Mouse (Mus musculus) liver, embryonic 15.5 days (tissue): ENCODE measurements around the gene Spata46. TPM values are rescaled to one million over a fixed set of nuclear protein-coding genes. Genes with fewer than 3 reads are reported as not detected.

Source experiments
- ATAC-seq: fragments of 200-750 bp; cut with Nextera tagmentation; 2 replicates; pipeline ENCODE4 v1.8.0; 2017; ENCODE audit warnings: moderate number of reproducible peaks, mild to moderate bottlenecking, moderate library complexity; ENCODE audit not compliant: insufficient read depth
- H3K27ac ChIP-seq: fragments of 300-500 bp; sonication (generic); replicated peaks from 2 replicates; pipeline ENCODE4 v1.5.1; 2015; ENCODE audit warnings: mild to moderate bottlenecking, inconsistent platforms
- H3K27me3 ChIP-seq: fragments of 300-500 bp; sonication (generic); 2 replicates; pipeline ENCODE4 v1.6.1; 2015; ENCODE audit warnings: mild to moderate bottlenecking, inconsistent platforms
- H3K36me3 ChIP-seq: fragments of 300-500 bp; sonication (generic); replicated peaks from 2 replicates; pipeline ENCODE4 v1.6.1; 2015; ENCODE audit warnings: moderate library complexity, mild to moderate bottlenecking, inconsistent platforms
- H3K4me1 ChIP-seq: fragments of 300-500 bp; sonication (generic); replicated peaks from 2 replicates; pipeline ENCODE4 v1.6.1; 2015; ENCODE audit warnings: inconsistent platforms
- H3K4me2 ChIP-seq: fragments of 300-500 bp; sonication (generic); 2 replicates; pipeline ENCODE4 v1.6.1; 2015; ENCODE audit warnings: moderate library complexity, mild to moderate bottlenecking, inconsistent platforms
- H3K4me3 ChIP-seq: fragments of 300-500 bp; sonication (generic); replicated peaks from 2 replicates; pipeline ENCODE4 v1.5.1; 2015; ENCODE audit warnings: mild to moderate bottlenecking, inconsistent platforms
- H3K9ac ChIP-seq: fragments of 300-500 bp; sonication (generic); 2 replicates; pipeline ENCODE4 v1.6.1; 2015; ENCODE audit warnings: moderate library complexity, mild to moderate bottlenecking, inconsistent platforms
- H3K9me3 ChIP-seq: fragments of 300-500 bp; sonication (generic); replicated peaks from 2 replicates; pipeline ENCODE4 v1.6.1; 2016; ENCODE audit warnings: inconsistent platforms
- WGBS: fragments of 180-500 bp; shearing (Covaris S2); methylation state at CpG from one replicate; pipeline ENCODE4 v1.1.7; 2015; ENCODE audit warnings: mixed read lengths; ENCODE audit not compliant: insufficient replicate concordance; 5-methylcytosine and 5-hydroxymethylcytosine counted together
- polyA plus RNA-seq: library from polyadenylated mRNA; unstranded; fragments of >200 nt; fragmentation: Nextera tagmentation; extraction: Ambion mirVana; gene quantifications from 2 replicates; pipeline ENCODE4 v1.2.1, GENCODE M21; 2015

Spata46 gene
- polyA plus RNA-seq, 1 experiment from 2014 or later = 0.50 TPM

DNA sequence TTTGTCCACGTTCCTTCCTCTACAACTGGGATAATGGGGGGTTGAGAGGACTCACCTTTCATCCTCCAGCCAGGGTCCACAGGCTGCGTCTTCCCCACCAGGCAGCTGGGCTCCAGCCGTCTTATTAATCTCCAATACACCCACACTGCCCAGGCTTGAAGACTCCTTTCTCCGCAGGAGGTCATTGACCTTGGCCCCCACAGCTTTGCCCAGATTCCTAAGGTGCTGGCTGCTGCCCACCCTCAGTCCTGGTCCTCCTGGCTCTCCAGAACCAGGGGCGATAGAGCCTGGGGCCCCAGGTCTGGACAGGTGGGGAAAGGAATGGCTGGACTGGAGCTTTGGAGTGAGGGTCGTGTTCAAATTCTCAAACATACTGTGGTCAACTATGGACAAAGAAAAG is 6.1 kb upstream of the Spata46 start:
- no peak overlapping the region for H3K4me2 ChIP-seq
- no peak overlapping the region for H3K9ac ChIP-seq
- H3K9me3 ChIP-seq = no peaks in the 10 kb centered on the region
- H3K27me3 ChIP-seq = no peaks in the 10 kb centered on the region
- no peaks in the 10 kb centered on the region for H3K4me1 ChIP-seq
- no peaks in the 10 kb centered on the region for H3K36me3 ChIP-seq
- WGBS = 63% methylated on average over 6 of the region's 6 CpGs
- H3K27ac ChIP-seq = no peak overlapping the region
- no peak overlapping the region for H3K4me3 ChIP-seq
- ATAC-seq = no peak

DNA sequence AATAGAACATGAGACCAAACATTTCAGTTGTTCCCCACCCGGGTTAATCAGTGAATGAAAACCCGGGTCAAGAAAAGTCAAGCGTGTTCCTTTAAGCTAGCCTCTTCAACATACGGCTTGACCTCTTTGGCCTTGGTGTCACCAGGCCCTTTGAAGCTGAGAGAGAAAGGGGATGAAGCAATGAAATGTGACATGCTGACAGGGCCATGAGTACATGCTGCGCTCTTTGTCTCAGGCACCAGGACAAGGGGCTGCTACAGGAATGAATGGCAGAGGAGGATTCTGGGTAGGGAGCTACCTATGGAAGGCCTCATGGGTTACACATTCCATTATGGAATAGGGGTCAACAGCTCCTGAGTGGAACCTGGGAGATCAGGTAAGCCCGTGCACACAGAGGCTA is 5.5 kb upstream of the Spata46 start:
- Histone ChIP-seq H3K4me1 (no peaks in the 10 kb centered on the region), H3K27me3 (no peaks in the 10 kb centered on the region), H3K27ac (no peak overlapping the region), H3K4me2 (no peak overlapping the region), H3K9ac (no peak overlapping the region), H3K9me3 (no peaks in the 10 kb centered on the region), H3K36me3 (no peaks in the 10 kb centered on the region), H3K4me3 (no peak overlapping the region)
- no peak for ATAC-seq
- WGBS = 67% methylated on average over 6 of the region's 6 CpGs

DNA sequence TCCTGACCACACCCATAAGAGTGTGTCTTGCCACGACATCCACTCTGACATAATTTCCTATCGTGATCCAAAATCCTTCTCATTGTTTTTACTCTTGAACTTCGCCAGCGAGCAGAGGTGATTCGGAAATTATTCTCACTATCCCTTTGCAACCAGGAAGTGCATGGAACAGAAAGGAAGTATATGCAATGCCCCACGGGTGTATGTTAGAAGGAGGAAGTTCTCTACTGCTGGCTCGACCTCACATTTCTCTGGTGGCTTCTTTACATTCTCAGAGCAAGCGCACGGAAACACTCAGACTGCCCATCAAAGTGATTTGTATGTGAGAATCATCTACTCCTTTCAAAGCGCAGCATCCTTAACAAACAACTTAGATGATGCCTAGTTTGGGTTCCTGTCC is 3.6 kb upstream of the Spata46 start:
- no peaks in the 10 kb centered on the region for H3K27me3 ChIP-seq
- H3K9me3 ChIP-seq = no peaks in the 10 kb centered on the region
- H3K4me3 ChIP-seq = no peak overlapping the region
- H3K4me2 ChIP-seq = no peak overlapping the region
- no peaks in the 10 kb centered on the region for H3K36me3 ChIP-seq
- H3K27ac ChIP-seq = no peak overlapping the region
- no peak overlapping the region for H3K9ac ChIP-seq
- ATAC-seq = no peak
- 54% methylated on average over 10 of the region's 10 CpGs for WGBS
- no peaks in the 10 kb centered on the region for H3K4me1 ChIP-seq

DNA sequence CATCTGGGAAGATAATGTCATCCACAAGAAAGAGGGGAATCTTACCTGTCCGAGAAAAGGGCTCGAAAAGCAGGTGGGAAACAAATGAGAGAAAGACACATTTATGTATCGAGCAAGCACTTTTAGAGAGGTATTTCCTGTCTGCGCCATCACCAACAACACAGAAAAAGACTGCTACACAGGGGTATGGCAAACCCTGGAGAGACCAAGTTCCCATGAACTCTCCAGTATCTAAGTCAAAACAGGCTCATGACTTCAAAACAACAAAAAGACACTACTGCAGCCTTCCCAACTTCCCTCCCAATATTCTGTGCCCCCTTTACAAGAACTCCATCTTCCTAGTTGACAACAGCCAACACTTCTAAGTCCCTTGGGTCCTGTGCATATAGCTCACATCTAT is 2.4 kb upstream of the Spata46 start, which contains the start of gene Gm7694:
Gene Gm7694 (minus strand): TSS at position 101 of the 400 bp plus-strand sequence.
- no peaks in the 10 kb centered on the region for H3K4me1 ChIP-seq
- WGBS = 69% methylated on average over 4 of the region's 4 CpGs
- no peak within 1 kb of the TSS for H3K9ac ChIP-seq
- H3K4me3 ChIP-seq = no peak within 1 kb of the TSS
- ATAC-seq = no peak
- H3K9me3 ChIP-seq = no peaks in the 10 kb centered on the region
- H3K27me3 ChIP-seq = no peaks in the 10 kb centered on the region
- no peak within 1 kb of the TSS for H3K27ac ChIP-seq
- no peaks in the 10 kb centered on the region for H3K36me3 ChIP-seq
- H3K4me2 ChIP-seq = no peak within 1 kb of the TSS

DNA sequence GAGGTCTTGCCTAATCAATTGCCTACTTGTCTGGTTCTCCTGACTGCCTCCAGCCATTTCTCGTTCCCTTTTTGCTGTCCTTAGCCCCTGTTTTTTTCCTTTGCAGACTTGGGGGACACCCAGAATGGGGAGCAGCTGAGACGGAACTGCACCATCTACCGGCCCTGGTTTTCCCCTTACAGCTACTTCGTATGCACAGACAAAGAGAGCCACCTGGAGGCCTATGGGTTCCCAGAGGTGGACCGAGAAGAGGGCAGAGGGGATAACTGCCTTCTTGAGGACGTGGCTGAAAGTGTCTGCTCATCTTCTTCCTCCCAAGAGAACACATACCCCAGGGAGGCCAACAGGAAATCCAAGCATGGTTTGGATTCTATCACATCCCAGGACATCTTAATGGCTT is 2.8 kb downstream of the Spata46 start:
- H3K9me3 ChIP-seq = no peaks in the 10 kb centered on the region
- no peaks in the 10 kb centered on the region for H3K36me3 ChIP-seq
- no peak overlapping the region for H3K4me3 ChIP-seq
- no peaks in the 10 kb centered on the region for H3K27me3 ChIP-seq
- H3K27ac ChIP-seq = no peak overlapping the region
- no peaks in the 10 kb centered on the region for H3K4me1 ChIP-seq
- no peak for ATAC-seq
- 50% methylated on average over 6 of the region's 6 CpGs for WGBS
- H3K4me2 ChIP-seq = no peak overlapping the region
- no peak overlapping the region for H3K9ac ChIP-seq

DNA sequence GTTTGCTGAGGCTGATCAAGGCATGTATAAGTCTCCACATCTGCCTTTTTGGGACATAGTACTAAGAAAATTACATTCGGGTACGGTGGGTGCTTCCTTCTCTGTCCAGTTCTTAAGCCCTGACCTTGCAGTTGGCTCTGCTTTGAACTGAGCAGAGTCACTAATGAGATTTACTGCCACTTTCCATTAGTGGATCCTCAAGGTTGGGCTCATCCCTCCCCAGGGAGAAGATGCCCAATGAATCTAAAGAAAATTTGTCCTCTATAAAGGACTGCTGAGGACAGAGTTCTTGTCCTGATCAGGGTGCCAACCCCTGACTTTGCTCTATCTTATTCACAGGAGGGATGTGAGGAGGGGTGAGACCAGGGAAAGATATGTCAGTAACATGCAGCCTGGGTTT is 13.4 kb downstream of the Spata46 start:
- H3K4me2 ChIP-seq = no peak overlapping the region
- no peaks in the 10 kb centered on the region for H3K9me3 ChIP-seq
- no peak overlapping the region for H3K27ac ChIP-seq
- peaks cover 5% of the 10 kb centered on the region; the same call in 1 of the 2 replicates for H3K36me3 ChIP-seq
- H3K4me1 ChIP-seq = no peaks in the 10 kb centered on the region
- 71% methylated on average over 2 of the region's 2 CpGs for WGBS
- H3K4me3 ChIP-seq = no peak overlapping the region
- ATAC-seq = no peak
- no peak overlapping the region for H3K9ac ChIP-seq
- no peaks in the 10 kb centered on the region for H3K27me3 ChIP-seq

DNA sequence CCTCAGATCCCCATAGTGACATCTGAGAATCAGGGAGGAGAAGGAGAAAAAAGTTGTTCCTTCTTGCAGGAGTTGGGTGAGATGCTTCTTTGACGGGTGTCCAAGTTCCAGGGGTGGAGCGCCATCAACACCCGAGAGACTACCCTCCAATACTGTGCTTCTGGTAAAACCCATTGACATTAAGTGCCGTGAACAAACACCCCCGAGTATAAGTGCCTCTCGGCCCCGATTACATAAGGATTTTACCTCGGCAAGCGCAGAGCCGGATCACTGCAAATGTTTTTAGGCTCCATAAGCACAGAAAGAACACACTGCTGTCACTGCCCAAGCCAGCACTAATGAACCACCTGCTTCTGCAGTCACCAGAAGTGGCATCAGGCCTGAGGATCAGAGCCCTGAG is 14.4 kb downstream of the Spata46 start:
- Histone ChIP-seq H3K9ac (no peak overlapping the region), H3K4me2 (no peak overlapping the region), H3K36me3 (peaks cover 5% of the 10 kb centered on the region; the same call in 1 of the 2 replicates), H3K4me1 (no peaks in the 10 kb centered on the region), H3K9me3 (no peaks in the 10 kb centered on the region), H3K27me3 (no peaks in the 10 kb centered on the region), H3K4me3 (no peak overlapping the region), H3K27ac (no peak overlapping the region)
- 78% methylated on average over 10 of the region's 10 CpGs for WGBS
- ATAC-seq = no peak

DNA sequence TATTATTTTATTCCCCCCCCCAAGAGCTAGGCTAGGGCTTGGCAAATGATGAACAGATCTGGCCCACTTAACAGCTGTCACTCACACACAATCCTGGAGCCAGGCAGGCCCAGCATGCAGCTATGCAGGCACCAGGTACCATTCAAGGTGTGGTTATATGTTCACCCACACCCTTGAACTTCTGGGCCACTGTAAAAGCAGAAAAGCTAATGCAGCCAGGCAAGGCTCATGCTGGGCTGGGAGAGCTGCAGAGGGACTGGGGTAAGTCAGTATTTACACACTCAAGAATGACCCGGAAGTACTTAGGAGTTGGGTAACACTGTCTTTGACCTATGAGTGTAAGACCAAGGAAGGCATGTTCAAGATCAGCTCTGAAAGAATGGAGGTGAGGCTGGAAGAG is 15.7 kb downstream of the Spata46 start:
- no peaks in the 10 kb centered on the region for H3K27me3 ChIP-seq
- H3K36me3 ChIP-seq = no peaks in the 10 kb centered on the region
- 70% methylated on average over 1 of the region's 1 CpGs for WGBS
- H3K4me2 ChIP-seq = no peak overlapping the region
- H3K27ac ChIP-seq = no peak overlapping the region
- H3K4me3 ChIP-seq = no peak overlapping the region
- no peak for ATAC-seq
- no peak overlapping the region for H3K9ac ChIP-seq
- no peaks in the 10 kb centered on the region for H3K9me3 ChIP-seq
- no peaks in the 10 kb centered on the region for H3K4me1 ChIP-seq

DNA sequence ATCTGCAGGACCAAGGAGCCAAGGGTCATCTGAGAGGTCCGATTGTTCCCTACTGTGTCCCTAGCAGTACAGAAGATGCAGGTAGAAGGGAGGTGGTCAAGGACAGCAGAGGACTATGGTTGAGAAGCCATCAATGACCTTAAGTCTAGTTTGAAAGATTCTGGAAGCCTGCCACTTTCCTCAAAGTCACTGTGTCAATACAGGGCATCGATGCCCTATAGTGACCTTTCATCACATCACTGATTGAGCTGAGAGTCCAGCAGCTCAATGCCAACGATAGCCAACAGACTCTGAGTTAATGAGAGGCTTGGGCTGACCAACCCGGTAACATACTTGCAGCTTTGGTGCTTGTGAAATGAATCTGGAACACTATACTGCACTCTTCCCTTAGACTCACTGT is 16.7 kb downstream of the Spata46 start:
- H3K4me1 ChIP-seq = no peaks in the 10 kb centered on the region
- 66% methylated on average over 4 of the region's 4 CpGs for WGBS
- H3K9me3 ChIP-seq = no peaks in the 10 kb centered on the region
- H3K36me3 ChIP-seq = no peaks in the 10 kb centered on the region
- no peak overlapping the region for H3K4me3 ChIP-seq
- no peak; the same call in 1 of the 2 replicates for ATAC-seq
- H3K4me2 ChIP-seq = no peak overlapping the region
- no peak overlapping the region for H3K27ac ChIP-seq
- no peak overlapping the region for H3K9ac ChIP-seq
- no peaks in the 10 kb centered on the region for H3K27me3 ChIP-seq

DNA sequence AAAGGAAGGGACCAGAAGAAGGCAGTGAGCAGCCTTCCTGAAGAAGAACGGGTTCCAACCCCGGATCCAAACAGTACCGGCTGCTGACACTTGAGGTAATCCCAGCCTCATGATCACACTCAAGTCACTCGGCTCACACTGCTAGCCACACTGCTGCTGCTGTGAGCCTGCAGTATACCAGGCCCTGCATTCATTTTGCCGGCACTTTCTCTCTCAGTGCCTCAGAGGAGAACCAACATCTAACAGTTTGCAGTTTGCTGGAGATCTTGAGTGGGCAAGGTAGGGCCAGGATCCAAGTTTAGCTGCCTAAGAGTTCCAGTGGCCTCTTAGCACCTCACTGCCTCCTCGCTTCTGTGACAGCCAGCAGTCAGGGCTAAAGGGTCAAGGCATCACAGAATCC is 23.3 kb downstream of the Spata46 start:
- H3K36me3 ChIP-seq = no peaks in the 10 kb centered on the region
- H3K9ac ChIP-seq = no peak overlapping the region
- 55% methylated on average over 6 of the region's 6 CpGs for WGBS
- ATAC-seq = no peak
- H3K4me2 ChIP-seq = no peak overlapping the region
- H3K27ac ChIP-seq = no peak overlapping the region
- H3K4me3 ChIP-seq = no peak overlapping the region
- H3K27me3 ChIP-seq = no peaks in the 10 kb centered on the region
- no peaks in the 10 kb centered on the region for H3K4me1 ChIP-seq
- H3K9me3 ChIP-seq = no peaks in the 10 kb centered on the region

DNA sequence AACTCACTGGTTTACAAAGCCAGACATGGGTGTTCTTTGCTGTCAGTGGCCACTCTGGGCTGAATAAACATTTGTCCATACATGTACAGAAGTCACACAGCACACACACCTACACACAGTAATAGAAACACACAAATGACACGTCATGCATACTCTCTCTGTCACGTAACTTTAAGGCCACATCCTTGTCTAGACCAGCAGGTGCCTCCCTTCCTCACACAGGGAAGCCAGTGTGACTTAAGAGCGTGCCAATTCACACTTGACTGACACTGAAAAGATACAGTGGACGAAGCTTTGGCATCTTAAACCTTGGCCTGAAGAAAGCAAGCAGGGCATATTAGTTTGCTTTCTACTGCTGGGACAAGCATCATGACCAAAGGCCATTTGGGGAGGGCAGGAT is 24.2 kb downstream of the Spata46 start:
- Histone ChIP-seq H3K27me3 (no peaks in the 10 kb centered on the region), H3K27ac (no peak overlapping the region), H3K36me3 (no peaks in the 10 kb centered on the region), H3K9me3 (no peaks in the 10 kb centered on the region), H3K4me2 (no peak overlapping the region), H3K4me1 (no peaks in the 10 kb centered on the region), H3K4me3 (no peak overlapping the region), H3K9ac (no peak overlapping the region)
- ATAC-seq = no peak
- 58% methylated on average over 4 of the region's 4 CpGs for WGBS

DNA sequence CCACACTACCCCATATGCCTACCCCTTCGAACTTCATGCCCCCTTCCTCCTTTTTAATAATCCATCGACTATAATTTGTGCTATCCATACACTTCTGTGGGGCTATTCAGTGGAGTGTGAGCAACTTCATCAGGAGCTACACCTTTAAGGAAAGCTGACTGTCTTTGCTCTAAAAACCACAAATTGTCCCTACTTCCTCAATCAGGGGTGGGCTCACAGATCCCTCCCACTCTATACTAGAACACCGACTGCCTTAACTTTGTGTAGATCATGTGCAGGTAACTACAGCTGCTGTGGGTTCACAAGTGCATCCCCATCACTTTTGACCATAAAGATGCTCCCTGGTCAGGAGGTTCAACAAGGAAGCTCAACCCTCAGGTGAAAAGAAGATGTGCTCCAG is 31.3 kb downstream of the Spata46 start:
- Histone ChIP-seq H3K27me3 (no peaks in the 10 kb centered on the region), H3K27ac (no peak overlapping the region), H3K9ac (no peak overlapping the region), H3K9me3 (no peaks in the 10 kb centered on the region), H3K4me2 (no peak overlapping the region), H3K4me3 (no peak overlapping the region), H3K4me1 (no peaks in the 10 kb centered on the region), H3K36me3 (no peaks in the 10 kb centered on the region)
- no peak for ATAC-seq
- WGBS = 46% methylated on average over 3 of the region's 3 CpGs
